Mouse (Mus musculus) midbrain, embryonic 10.5 days (tissue): ENCODE results near the gene Trpd52l3. TPM values are rescaled to one million over a fixed set of nuclear protein-coding genes. Genes with fewer than 3 reads are reported as not detected.

Experiments
- DNase-seq: peaks from one replicate; pipeline ENCODE4 v3.0.0-alpha.2; 2017; ENCODE audit warnings: low spot score
- H3K27ac ChIP-seq: fragments of 300-500 bp; sonication (generic); replicated peaks from 2 replicates; pipeline ENCODE4 v1.5.1; 2016; ENCODE audit warnings: mild to moderate bottlenecking
- H3K27me3 ChIP-seq: fragments of 300-500 bp; sonication (generic); 2 replicates; pipeline ENCODE4 v1.6.1; 2016; ENCODE audit warnings: low read depth, mild to moderate bottlenecking; ENCODE audit not compliant: poor library complexity, severe bottlenecking
- H3K36me3 ChIP-seq: fragments of 300-500 bp; sonication (generic); 2 replicates; pipeline ENCODE4 v1.6.1; 2016; ENCODE audit warnings: mild to moderate bottlenecking, moderate library complexity
- H3K4me1 ChIP-seq: fragments of 300-500 bp; sonication (generic); 2 replicates; pipeline ENCODE4 v1.6.1; 2016
- H3K4me3 ChIP-seq: fragments of 300-500 bp; sonication (generic); 2 replicates; pipeline ENCODE4 v1.5.1; 2016; ENCODE audit warnings: mild to moderate bottlenecking, moderate library complexity
- H3K9me3 ChIP-seq: fragments of 300-500 bp; sonication (generic); replicated peaks from 2 replicates; pipeline ENCODE4 v1.6.1; 2016; ENCODE audit warnings: mild to moderate bottlenecking
- WGBS: fragments of 180-500 bp; shearing (Covaris S2); methylation state at CpG from one replicate; pipeline ENCODE4 v1.1.7; 2016; 5-methylcytosine and 5-hydroxymethylcytosine counted together
- polyA plus RNA-seq: library from polyadenylated mRNA; unstranded; fragments of >200 nt; fragmentation: Nextera tagmentation; extraction: Ambion mirVana; gene quantifications from 2 replicates; pipeline ENCODE4 v1.2.1, GENCODE M21; 2016

Trpd52l3 gene
- polyA plus RNA-seq, result not detected in 2 replicates

GRCm38 (mm10) chr19:30003621-30004020, at the start of gene Trpd52l3:
Gene Trpd52l3, plus strand, starts transcription at chr19:30003790.
- Histone ChIP-seq H3K36me3 (no peaks in the 10 kb centered on the region), H3K4me1 (peaks cover 11% of the 10 kb centered on the region), H3K4me3 (no peak within 1 kb of the TSS), H3K27me3 (no peaks in the 10 kb centered on the region), H3K9me3 (no peaks in the 10 kb centered on the region), H3K27ac (no peak within 1 kb of the TSS)
- 92% methylated on average over 9 of the region's 9 CpGs for WGBS
- no peak for DNase-seq

- no peak overlapping the region for H3K4me3 ChIP-seq
- no peaks in the 10 kb centered on the region for H3K27me3 ChIP-seq
- 89% methylated on average over 3 of the region's 3 CpGs for WGBS
- H3K4me1 ChIP-seq, result peaks cover 3% of the 10 kb centered on the region
- H3K27ac ChIP-seq, result no peak overlapping the region
- no peaks in the 10 kb centered on the region for H3K9me3 ChIP-seq
- H3K36me3 ChIP-seq, result no peaks in the 10 kb centered on the region
- DNase-seq, result no peak
Observed at GRCm38 (mm10) chr19:29953833-29954232, 49.8 kb upstream of the Trpd52l3 start.

- H3K4me1 ChIP-seq, result no peaks in the 10 kb centered on the region
- H3K36me3 ChIP-seq, result no peaks in the 10 kb centered on the region
- no peak for DNase-seq
- no peak overlapping the region for H3K4me3 ChIP-seq
- no peak overlapping the region for H3K27ac ChIP-seq
- H3K9me3 ChIP-seq, result no peaks in the 10 kb centered on the region
- H3K27me3 ChIP-seq, result no peaks in the 10 kb centered on the region
- WGBS, result 82% methylated on average over 2 of the region's 2 CpGs
Observed at GRCm38 (mm10) chr19:29955454-29955853, 48.1 kb upstream of the Trpd52l3 start.

- Histone ChIP-seq H3K4me3 (no peak overlapping the region), H3K27me3 (no peaks in the 10 kb centered on the region), H3K4me1 (no peaks in the 10 kb centered on the region), H3K9me3 (0 out of 2 replicates have a peak, but pooled peaks cover 3% of the 10 kb centered on the region), H3K36me3 (no peaks in the 10 kb centered on the region), H3K27ac (no peak overlapping the region)
- 85% methylated on average over 4 of the region's 4 CpGs for WGBS
- no peak for DNase-seq
Observed at GRCm38 (mm10) chr19:29960906-29961305, 42.7 kb upstream of the Trpd52l3 start.

GRCm38 (mm10) chr19:29961842-29962241, 41.7 kb upstream of the Trpd52l3 start:
- 91% methylated on average over 6 of the region's 6 CpGs for WGBS
- no peaks in the 10 kb centered on the region for H3K27me3 ChIP-seq

GRCm38 (mm10) chr19:29963598-29964092, 39.9 kb upstream of the Trpd52l3 start:
- Histone ChIP-seq H3K27me3 (no peaks in the 10 kb centered on the region), H3K36me3 (no peaks in the 10 kb centered on the region), H3K4me3 (no peak overlapping the region), H3K27ac (no peak overlapping the region), H3K4me1 (no peaks in the 10 kb centered on the region), H3K9me3 (peaks cover 18% of the 10 kb centered on the region; the same call in 1 of the 2 replicates)
- no peak for DNase-seq
- 92% methylated on average over 2 of the region's 2 CpGs for WGBS

More at GRCm38 (mm10) chr19:29961842-29962241, 41.7 kb upstream of the Trpd52l3 start:
- no peaks in the 10 kb centered on the region for H3K36me3 ChIP-seq
- H3K4me1 ChIP-seq, result no peaks in the 10 kb centered on the region
- H3K27ac ChIP-seq, result no peak overlapping the region
- DNase-seq, result no peak
- H3K4me3 ChIP-seq, result no peak overlapping the region
- H3K9me3 ChIP-seq, result peaks cover 12% of the 10 kb centered on the region; the same call in 1 of the 2 replicates

GRCm38 (mm10) chr19:29967960-29968359, 35.6 kb upstream of the Trpd52l3 start:
- no peak overlapping the region for H3K27ac ChIP-seq
- H3K9me3 ChIP-seq, result peaks cover 18% of the 10 kb centered on the region; the same call in 1 of the 2 replicates
- H3K4me3 ChIP-seq, result no peak overlapping the region
- no peaks in the 10 kb centered on the region for H3K27me3 ChIP-seq
- no peaks in the 10 kb centered on the region for H3K4me1 ChIP-seq
- WGBS, result 95% methylated on average over 3 of the region's 3 CpGs
- DNase-seq, result no peak
- H3K36me3 ChIP-seq, result no peaks in the 10 kb centered on the region

GRCm38 (mm10) chr19:29973396-29973795, 30.2 kb upstream of the Trpd52l3 start:
- WGBS, result 82% methylated on average over 5 of the region's 5 CpGs
- no peaks in the 10 kb centered on the region; the same call in 1 of the 2 replicates for H3K9me3 ChIP-seq
- DNase-seq, result no peak
- H3K27ac ChIP-seq, result no peak overlapping the region
- no peaks in the 10 kb centered on the region for H3K27me3 ChIP-seq
- H3K4me1 ChIP-seq, result no peaks in the 10 kb centered on the region
- no peaks in the 10 kb centered on the region for H3K36me3 ChIP-seq
- no peak overlapping the region for H3K4me3 ChIP-seq

- no peak overlapping the region for H3K4me3 ChIP-seq
- H3K4me1 ChIP-seq, result no peaks in the 10 kb centered on the region
- H3K36me3 ChIP-seq, result no peaks in the 10 kb centered on the region
- no peaks in the 10 kb centered on the region; the same call in 1 of the 2 replicates for H3K9me3 ChIP-seq
- no peak for DNase-seq
- WGBS, result 69% methylated on average over 2 of the region's 2 CpGs
- H3K27me3 ChIP-seq, result no peaks in the 10 kb centered on the region
- no peak overlapping the region for H3K27ac ChIP-seq
Observed at GRCm38 (mm10) chr19:29978847-29979246, 24.7 kb upstream of the Trpd52l3 start.

GRCm38 (mm10) chr19:29979452-29980089, 24.0 kb upstream of the Trpd52l3 start:
- Histone ChIP-seq H3K27ac (no peak overlapping the region), H3K4me1 (peaks cover 4% of the 10 kb centered on the region; the same call in 1 of the 2 replicates), H3K4me3 (no peak overlapping the region), H3K9me3 (no peaks in the 10 kb centered on the region; the same call in 1 of the 2 replicates), H3K27me3 (no peaks in the 10 kb centered on the region), H3K36me3 (no peaks in the 10 kb centered on the region)
- 87% methylated on average over 8 of the region's 8 CpGs for WGBS
- no peak for DNase-seq

- WGBS, result 76% methylated on average over 16 of the region's 16 CpGs
Observed at GRCm38 (mm10) chr19:29984208-29985005, 19.2 kb upstream of the Trpd52l3 start.

GRCm38 (mm10) chr19:29986464-29987091, 17.0 kb upstream of the Trpd52l3 start:
- Histone ChIP-seq H3K4me3 (no peak overlapping the region), H3K4me1 (peaks cover 7% of the 10 kb centered on the region; the same call in 1 of the 2 replicates), H3K9me3 (no peaks in the 10 kb centered on the region), H3K27ac (no peak overlapping the region), H3K27me3 (no peaks in the 10 kb centered on the region), H3K36me3 (no peaks in the 10 kb centered on the region)
- WGBS, result 92% methylated on average over 12 of the region's 12 CpGs
- no peak for DNase-seq

More at GRCm38 (mm10) chr19:29984208-29985005, 19.2 kb upstream of the Trpd52l3 start:
- Histone ChIP-seq H3K9me3 (no peaks in the 10 kb centered on the region), H3K4me3 (no peak overlapping the region), H3K4me1 (peaks cover 7% of the 10 kb centered on the region; the same call in 1 of the 2 replicates), H3K36me3 (no peaks in the 10 kb centered on the region), H3K27me3 (no peaks in the 10 kb centered on the region), H3K27ac (no peak overlapping the region)
- DNase-seq, result no peak
